Comparison of ENCODE assay signal across 16 mouse cellular contexts in genomic region chr10:80818599-80819281, GRCm38 (mm10). TPM values are rescaled to one million over a fixed set of nuclear protein-coding genes. Genes with fewer than 3 reads are reported as not detected.
DNase-seq lines count a peak whose midpoint lies in the region; ATAC-seq and TF ChIP-seq lines count a peak whose summit lies in the region.
"Had no signal": no experiment of that assay in that cellular context is flagged by ENCODE, and none has a peak within 500 bp of the region (broad histone marks: within the 10 kb centered on the region; RNA-seq: fewer than 3 reads in every experiment).

No protein-coding gene starts in this region.

- no peak overlapping the region for H3K4me3 ChIP-seq in stomach, embryonic 14.5 days (ENCODE audit: low read depth, low read length)
- H3K4me3 ChIP-seq in stomach, postnatal 0 days (ENCODE audit: low read depth, low read length), result no peak overlapping the region
- H3K4me3 ChIP-seq in liver, embryonic 13.5 days (replicated peaks), result no peak overlapping the region; the same call in 1 of the 2 replicates
- no peak overlapping the region for H3K4me3 ChIP-seq in stomach, embryonic 15.5 days (replicated peaks)
- H3K4me3 ChIP-seq in forebrain, postnatal 0 days (ENCODE audit: low read depth, low read length), result no peak overlapping the region
- H3K4me3 ChIP-seq: hindbrain, embryonic 15.5 days; kidney, embryonic 15.5 days; limb, embryonic 12.5 days; midbrain, embryonic 12.5 days had no signal

- no peaks in the 10 kb centered on the region for H3K27me3 ChIP-seq in stomach, embryonic 14.5 days (ENCODE audit: control insufficient read depth, insufficient read depth, low read length)
- H3K27me3 ChIP-seq in stomach, postnatal 0 days (ENCODE audit: control insufficient read depth, insufficient read depth, low read length), result no peaks in the 10 kb centered on the region
- no peaks in the 10 kb centered on the region for H3K27me3 ChIP-seq in liver, embryonic 13.5 days
- H3K27me3 ChIP-seq in stomach, embryonic 15.5 days (replicated peaks), result no peaks in the 10 kb centered on the region
- no peaks in the 10 kb centered on the region for H3K27me3 ChIP-seq in forebrain, postnatal 0 days (ENCODE audit: insufficient read depth, low read length)
- H3K27me3 ChIP-seq: hindbrain, embryonic 15.5 days; kidney, embryonic 15.5 days; limb, embryonic 12.5 days; midbrain, embryonic 12.5 days; Patski had no signal

- no peaks in the 10 kb centered on the region for H3K36me3 ChIP-seq in stomach, embryonic 14.5 days (ENCODE audit: control insufficient read depth, insufficient read depth, low read length)
- no peaks in the 10 kb centered on the region for H3K36me3 ChIP-seq in stomach, postnatal 0 days (ENCODE audit: control insufficient read depth, insufficient read depth, low read length)
- no peaks in the 10 kb centered on the region for H3K36me3 ChIP-seq in liver, embryonic 13.5 days
- no peaks in the 10 kb centered on the region for H3K36me3 ChIP-seq in stomach, embryonic 15.5 days
- H3K36me3 ChIP-seq in forebrain, postnatal 0 days (ENCODE audit: insufficient read depth), result no peaks in the 10 kb centered on the region
- H3K36me3 ChIP-seq: hindbrain, embryonic 15.5 days; kidney, embryonic 15.5 days; limb, embryonic 12.5 days; midbrain, embryonic 12.5 days had no signal

- no peak overlapping the region for H3K27ac ChIP-seq in stomach, embryonic 14.5 days (ENCODE audit: low read length)
- H3K27ac ChIP-seq in stomach, postnatal 0 days (replicated peaks), result no peak overlapping the region
- peak overlapping the region; percentile 94 for H3K27ac ChIP-seq in liver, embryonic 13.5 days
- peak overlapping the region; percentile 42; the same call in 1 of the 2 replicates for H3K27ac ChIP-seq in stomach, embryonic 15.5 days
- H3K27ac ChIP-seq in forebrain, postnatal 0 days (ENCODE audit: low read depth, low read length), result no peak overlapping the region
- H3K27ac ChIP-seq: hindbrain, embryonic 15.5 days; kidney, embryonic 15.5 days; limb, embryonic 12.5 days; midbrain, embryonic 12.5 days had no signal

- no peaks in the 10 kb centered on the region for H3K4me1 ChIP-seq in stomach, embryonic 14.5 days (ENCODE audit: control insufficient read depth, insufficient read depth, low read length)
- no peaks in the 10 kb centered on the region for H3K4me1 ChIP-seq in stomach, postnatal 0 days (replicated peaks; ENCODE audit: control insufficient read depth, insufficient read depth)
- H3K4me1 ChIP-seq in liver, embryonic 13.5 days (replicated peaks), result peaks cover 48% of the 10 kb centered on the region
- H3K4me1 ChIP-seq in stomach, embryonic 15.5 days, result no peaks in the 10 kb centered on the region
- H3K4me1 ChIP-seq in forebrain, postnatal 0 days (ENCODE audit: insufficient read depth), result no peaks in the 10 kb centered on the region
- H3K4me1 ChIP-seq: hindbrain, embryonic 15.5 days; limb, embryonic 12.5 days; midbrain, embryonic 12.5 days had no signal

- no peaks in the 10 kb centered on the region for H3K9me3 ChIP-seq in stomach, embryonic 14.5 days (ENCODE audit: control insufficient read depth, low read depth, low read length)
- no peaks in the 10 kb centered on the region for H3K9me3 ChIP-seq in stomach, postnatal 0 days (ENCODE audit: control insufficient read depth, low read length)
- no peaks in the 10 kb centered on the region for H3K9me3 ChIP-seq in liver, embryonic 13.5 days (replicated peaks)
- H3K9me3 ChIP-seq in stomach, embryonic 15.5 days, result no peaks in the 10 kb centered on the region
- no peaks in the 10 kb centered on the region for H3K9me3 ChIP-seq in forebrain, postnatal 0 days (ENCODE audit: low read length)
- H3K9me3 ChIP-seq: hindbrain, embryonic 15.5 days; kidney, embryonic 15.5 days; limb, embryonic 12.5 days; midbrain, embryonic 12.5 days had no signal

- H3K4me2 ChIP-seq in stomach, embryonic 14.5 days (replicated peaks; ENCODE audit: low read depth, low read length), result no peak overlapping the region
- no peak overlapping the region for H3K4me2 ChIP-seq in stomach, postnatal 0 days (replicated peaks; ENCODE audit: low read depth)
- H3K4me2 ChIP-seq in liver, embryonic 13.5 days, result peak overlapping the region; percentile 36
- no peak overlapping the region for H3K4me2 ChIP-seq in stomach, embryonic 15.5 days
- H3K4me2 ChIP-seq in forebrain, postnatal 0 days (ENCODE audit: low read depth), result no peak overlapping the region
- H3K4me2 ChIP-seq: hindbrain, embryonic 15.5 days; kidney, embryonic 15.5 days; limb, embryonic 12.5 days; midbrain, embryonic 12.5 days had no signal

- 46% methylated on average over 6 of the region's 6 CpGs for WGBS in stomach, embryonic 14.5 days
- WGBS in stomach, postnatal 0 days, result 45% methylated on average over 6 of the region's 6 CpGs
- WGBS in liver, embryonic 13.5 days (ENCODE audit: insufficient replicate concordance), result 36% methylated on average over 6 of the region's 6 CpGs
- WGBS in stomach, embryonic 15.5 days, result 47% methylated on average over 6 of the region's 6 CpGs
- WGBS in forebrain, postnatal 0 days, result 56% methylated on average over 6 of the region's 6 CpGs

- peak; percentile 70; the same call in 1 of the 2 replicates for ATAC-seq in stomach, embryonic 14.5 days (ENCODE audit: insufficient number of reproducible peaks, insufficient read depth, low FRiP score, low read depth)
- ATAC-seq in stomach, postnatal 0 days (ENCODE audit: low FRiP score, low TSS enrichment), result no peak
- peak; percentile 96 for ATAC-seq in erythroblast, adult 5-6 weeks (replicated peaks; ENCODE audit: low FRiP score, poor library complexity, severe bottlenecking)
- peak; percentile 99 for ATAC-seq in liver, embryonic 13.5 days (ENCODE audit: low read depth)
- ATAC-seq in stomach, embryonic 15.5 days (ENCODE audit: insufficient read depth, low FRiP score, low read depth), result peak; percentile 86
- ATAC-seq in forebrain, postnatal 0 days, result no peak
- ATAC-seq: CD4-positive, CD25-positive, alpha-beta regulatory T cell, adult 4 months; Patski had no signal

- DNase-seq in stomach, postnatal 0 days (ENCODE audit: low spot score), result no peak
- peak; percentile 85 for DNase-seq in liver, embryonic 13.5 days
- no peak for DNase-seq in left cerebral cortex, adult 11 months (ENCODE audit: low spot score)
- DNase-seq in forebrain, postnatal 0 days, result no peak
- DNase-seq in retina, postnatal 1 day, result no peak
- DNase-seq: layer of hippocampus, adult 9-11 months; lung, postnatal 14 days had no signal

- no peak for TF ChIP-seq CTCF in stomach, postnatal 0 days (IDR thresholded peaks at IDR 0.05; ENCODE audit: low read depth)
- no peak for TF ChIP-seq CTCF in forebrain, postnatal 0 days (IDR thresholded peaks at IDR 0.05; ENCODE audit: low read depth)

- H3K9ac ChIP-seq in stomach, embryonic 14.5 days (replicated peaks; ENCODE audit: low read depth, low read length), result no peak overlapping the region
- no peak overlapping the region for H3K9ac ChIP-seq in stomach, postnatal 0 days (ENCODE audit: low read length)
- H3K9ac ChIP-seq in liver, embryonic 13.5 days, result peak overlapping the region; percentile 54
- no peak overlapping the region for H3K9ac ChIP-seq in stomach, embryonic 15.5 days
- H3K9ac ChIP-seq in forebrain, postnatal 0 days, result no peak overlapping the region
- H3K9ac ChIP-seq: hindbrain, embryonic 15.5 days; limb, embryonic 12.5 days; midbrain, embryonic 12.5 days had no signal

- TF ChIP-seq EP300 in stomach, postnatal 0 days (optimal IDR thresholded peaks at IDR 0.05), result no peak

RNA-seq across cellular contexts. Expression of gene Jsrp1, which starts 5.4 kb away (rescaled TPM):
- 0.45 and 1.4 TPM in 2 replicates for polyA plus RNA-seq in stomach, embryonic 14.5 days (2014; fragmentation: Nextera tagmentation; extraction: Ambion mirVana)
- 0.86 and 0.96 TPM in 2 replicates for polyA plus RNA-seq in stomach, postnatal 0 days (2015; fragmentation: Nextera tagmentation; extraction: Ambion mirVana)
- not detected in 2 replicates for total RNA-seq in erythroblast, adult 5-6 weeks (2015; ENCODE audit: low replicate concordance)
- total RNA-seq in erythroblast, adult 5-6 weeks (2017; ENCODE audit: low replicate concordance), result not detected in 2 replicates
- 0.20 and 0.38 TPM in 2 replicates for polyA plus RNA-seq in liver, embryonic 13.5 days (2015; fragmentation: Nextera tagmentation; extraction: Ambion mirVana)
- 1.0 and 1.4 TPM in 2 replicates for polyA plus RNA-seq in stomach, embryonic 15.5 days (2015; fragmentation: Nextera tagmentation; extraction: Ambion mirVana)
- total RNA-seq in forebrain, postnatal 0 days (2014; rRNA removed), result 0.38 TPM in 1 of 2 replicates, not detected in the other
- 0.70 and 0.76 TPM in 2 replicates for polyA plus RNA-seq in forebrain, postnatal 0 days (2015; fragmentation: Nextera tagmentation; extraction: Ambion mirVana)
- polyA plus RNA-seq: CD4-positive, CD25-positive, alpha-beta regulatory T cell, adult 4 months; Patski had no signal

RNA-seq across cellular contexts. Expression of gene Oaz1, which starts 7.7 kb away (rescaled TPM):
- 1,724 and 1,898 TPM in 2 replicates for polyA plus RNA-seq in stomach, embryonic 14.5 days (2014; fragmentation: Nextera tagmentation; extraction: Ambion mirVana)
- polyA plus RNA-seq in stomach, postnatal 0 days (2015; fragmentation: Nextera tagmentation; extraction: Ambion mirVana), result 1,070 and 1,103 TPM in 2 replicates
- 1,067 and 1,159 TPM in 2 replicates for total RNA-seq in erythroblast, adult 5-6 weeks (2015; ENCODE audit: low replicate concordance)
- total RNA-seq in erythroblast, adult 5-6 weeks (2017; ENCODE audit: low replicate concordance), result 242 and 348 TPM in 2 replicates
- polyA plus RNA-seq in liver, embryonic 13.5 days (2015; fragmentation: Nextera tagmentation; extraction: Ambion mirVana), result 1,324 and 1,529 TPM in 2 replicates
- polyA plus RNA-seq in stomach, embryonic 15.5 days (2015; fragmentation: Nextera tagmentation; extraction: Ambion mirVana), result 1,556 and 1,602 TPM in 2 replicates
- 1,019 and 1,040 TPM in 2 replicates for total RNA-seq in forebrain, postnatal 0 days (2014; rRNA removed)
- polyA plus RNA-seq in forebrain, postnatal 0 days (2015; fragmentation: Nextera tagmentation; extraction: Ambion mirVana), result 1,146 and 1,244 TPM in 2 replicates

RNA-seq across cellular contexts. Expression of gene Amh, which starts 13.7 kb away (rescaled TPM):
- not detected in 2 replicates for polyA plus RNA-seq in stomach, embryonic 14.5 days (2014; fragmentation: Nextera tagmentation; extraction: Ambion mirVana)
- 6.8 and 6.9 TPM in 2 replicates for polyA plus RNA-seq in stomach, postnatal 0 days (2015; fragmentation: Nextera tagmentation; extraction: Ambion mirVana)
- total RNA-seq in erythroblast, adult 5-6 weeks (2015; ENCODE audit: low replicate concordance), result not detected in 2 replicates
- not detected in 2 replicates for total RNA-seq in erythroblast, adult 5-6 weeks (2017; ENCODE audit: low replicate concordance)
- not detected in 2 replicates for polyA plus RNA-seq in liver, embryonic 13.5 days (2015; fragmentation: Nextera tagmentation; extraction: Ambion mirVana)
- not detected in 2 replicates for polyA plus RNA-seq in stomach, embryonic 15.5 days (2015; fragmentation: Nextera tagmentation; extraction: Ambion mirVana)
- 0.62 and 0.69 TPM in 2 replicates for total RNA-seq in forebrain, postnatal 0 days (2014; rRNA removed)
- polyA plus RNA-seq in forebrain, postnatal 0 days (2015; fragmentation: Nextera tagmentation; extraction: Ambion mirVana), result not detected in 2 replicates
- polyA plus RNA-seq: CD4-positive, CD25-positive, alpha-beta regulatory T cell, adult 4 months; kidney, embryonic 15.5 days; limb, embryonic 12.5 days had no signal

RNA-seq across cellular contexts. Expression of gene Plekhj1, which starts 20.3 kb away (rescaled TPM):
- polyA plus RNA-seq in stomach, embryonic 14.5 days (2014; fragmentation: Nextera tagmentation; extraction: Ambion mirVana), result 110 and 116 TPM in 2 replicates
- 62.0 and 65.8 TPM in 2 replicates for polyA plus RNA-seq in stomach, postnatal 0 days (2015; fragmentation: Nextera tagmentation; extraction: Ambion mirVana)
- 24.5 and 45.2 TPM in 2 replicates for total RNA-seq in erythroblast, adult 5-6 weeks (2015; ENCODE audit: low replicate concordance)
- total RNA-seq in erythroblast, adult 5-6 weeks (2017; ENCODE audit: low replicate concordance), result 8.2 and 13.9 TPM in 2 replicates
- 97.5 and 105 TPM in 2 replicates for polyA plus RNA-seq in liver, embryonic 13.5 days (2015; fragmentation: Nextera tagmentation; extraction: Ambion mirVana)
- 117 and 118 TPM in 2 replicates for polyA plus RNA-seq in stomach, embryonic 15.5 days (2015; fragmentation: Nextera tagmentation; extraction: Ambion mirVana)
- total RNA-seq in forebrain, postnatal 0 days (2014; rRNA removed), result 81.1 and 89.0 TPM in 2 replicates
- 96.8 and 107 TPM in 2 replicates for polyA plus RNA-seq in forebrain, postnatal 0 days (2015; fragmentation: Nextera tagmentation; extraction: Ambion mirVana)

RNA-seq across cellular contexts. Expression of gene Sf3a2, which starts 20.7 kb away (rescaled TPM):
- polyA plus RNA-seq in stomach, embryonic 14.5 days (2014; fragmentation: Nextera tagmentation; extraction: Ambion mirVana), result 77.7 and 81.8 TPM in 2 replicates
- 27.7 and 31.8 TPM in 2 replicates for polyA plus RNA-seq in stomach, postnatal 0 days (2015; fragmentation: Nextera tagmentation; extraction: Ambion mirVana)
- total RNA-seq in erythroblast, adult 5-6 weeks (2015; ENCODE audit: low replicate concordance), result 19.6 and 26.5 TPM in 2 replicates
- 7.2 and 11.2 TPM in 2 replicates for total RNA-seq in erythroblast, adult 5-6 weeks (2017; ENCODE audit: low replicate concordance)
- 35.7 and 48.5 TPM in 2 replicates for polyA plus RNA-seq in liver, embryonic 13.5 days (2015; fragmentation: Nextera tagmentation; extraction: Ambion mirVana)
- 52.6 and 62.0 TPM in 2 replicates for polyA plus RNA-seq in stomach, embryonic 15.5 days (2015; fragmentation: Nextera tagmentation; extraction: Ambion mirVana)
- total RNA-seq in forebrain, postnatal 0 days (2014; rRNA removed), result 20.4 and 20.6 TPM in 2 replicates
- 66.4 and 73.7 TPM in 2 replicates for polyA plus RNA-seq in forebrain, postnatal 0 days (2015; fragmentation: Nextera tagmentation; extraction: Ambion mirVana)

Comparison
In these comparisons a context has a peak if more than half of its experiments do, and no peak if none do; other contexts are left out.
1. ATAC-seq: peak in stomach, embryonic 14.5 days (single experiment), erythroblast, adult 5-6 weeks (single experiment), liver, embryonic 13.5 days (single experiment) and stomach, embryonic 15.5 days (single experiment); none in stomach, postnatal 0 days (single experiment) and forebrain, postnatal 0 days (single experiment).
2. H3K27ac ChIP-seq: peak in liver, embryonic 13.5 days (single experiment) and stomach, embryonic 15.5 days (single experiment); none in stomach, embryonic 14.5 days (single experiment), stomach, postnatal 0 days (single experiment) and forebrain, postnatal 0 days (single experiment).